Mouse (Mus musculus) lung, postnatal 0 days (tissue): ENCODE results near the gene Cntnap2.

ENCODE experiments used
- CTCF ChIP-seq: IDR thresholded peaks from 2 replicates; pipeline ENCODE4 v1.5.1; 2016; ENCODE audit warnings: antibody characterized with exemption, mild to moderate bottlenecking
- EP300 ChIP-seq: IDR thresholded peaks from 2 replicates; pipeline ENCODE4 v1.6.1; 2016; ENCODE audit warnings: antibody characterized with exemption, mild to moderate bottlenecking, control low read depth

DNA sequence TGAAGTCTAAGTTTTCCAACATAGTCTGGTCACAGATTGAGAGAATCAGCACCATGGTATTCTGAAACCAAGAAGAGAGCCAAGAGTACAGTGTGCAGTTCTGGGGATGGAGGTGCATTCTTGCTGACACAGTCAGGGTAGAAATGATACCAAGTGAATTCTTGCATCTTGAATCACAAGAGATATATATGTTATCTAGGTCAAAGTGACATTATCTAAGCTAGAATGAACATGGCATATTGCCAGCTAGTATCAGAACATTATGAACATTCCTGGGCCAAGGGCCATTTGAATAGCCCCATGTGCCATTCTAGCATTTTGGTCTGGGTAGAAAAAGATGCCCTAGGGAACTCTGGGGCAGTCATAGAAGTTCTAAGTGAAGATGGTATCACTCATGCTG is 2141.5 kb downstream of the Cntnap2 start:
- no peak for TF ChIP-seq CTCF
- no peak for TF ChIP-seq EP300
